Mouse (Mus musculus): Measurements from ENCODE around the gene Sez6l. TPM values are rescaled to one million over a fixed set of nuclear protein-coding genes. Genes with fewer than 3 reads are reported as not detected.
A peak's percentile ranks its signal among the peaks of the same experiment; 100 is the strongest.

Gene Sez6l
- total and polyA plus RNA-seq, 3 experiments, result 0.08 to 0.25 (median 0.09) TPM

- 51% methylated on average over 16 of the region's 16 CpGs for WGBS
- H3K4me1 ChIP-seq (ENCODE audit: control insufficient read depth, insufficient read depth, low read length), result no peaks in the 10 kb centered on the region
- H3K4me3 ChIP-seq, result no peak overlapping the region
- H3K79me2 ChIP-seq (replicated peaks; ENCODE audit: control insufficient read depth, insufficient read depth, low read length), result no peaks in the 10 kb centered on the region
- intact Hi-C loops (cut with DNase I), result no loop called here
- no peak overlapping the region for H3K9ac ChIP-seq (ENCODE audit: low read depth, low read length)
- no peaks in the 10 kb centered on the region; the same call in 1 of the 2 replicates for H3K27me3 ChIP-seq (ENCODE audit: control insufficient read depth, insufficient read depth, low read length)
- no peaks in the 10 kb centered on the region for H3K36me3 ChIP-seq (ENCODE audit: control insufficient read depth, insufficient read depth, low read length)
- H3K27ac ChIP-seq, result no peak overlapping the region
- DNase-seq, result no peak
- no peak for TF ChIP-seq CTCF (IDR thresholded peaks at IDR 0.05)
- TF ChIP-seq POLR2A (IDR thresholded peaks at IDR 0.05; ENCODE audit: insufficient read depth, low read depth, low read length), result no peak
- TF ChIP-seq EP300 (IDR thresholded peaks at IDR 0.05; ENCODE audit: insufficient read depth, low read depth, low read length), result no peak
Observed at GRCm38 (mm10) chr5:112533312-112534075, 43.5 kb downstream of the Sez6l start.

- Histone ChIP-seq H3K4me3 (no peak overlapping the region), H3K79me2 (replicated peaks; ENCODE audit: control insufficient read depth, insufficient read depth, low read length) (no peaks in the 10 kb centered on the region), H3K9ac (ENCODE audit: low read depth, low read length) (no peak overlapping the region), H3K27ac (no peak overlapping the region), H3K36me3 (ENCODE audit: control insufficient read depth, insufficient read depth, low read length) (no peaks in the 10 kb centered on the region), H3K27me3 (ENCODE audit: control insufficient read depth, insufficient read depth, low read length) (no peaks in the 10 kb centered on the region; the same call in 1 of the 2 replicates), H3K4me1 (ENCODE audit: control insufficient read depth, insufficient read depth, low read length) (no peaks in the 10 kb centered on the region)
- intact Hi-C loops (cut with DNase I), result no loop called here
- WGBS, result 45% methylated on average over 5 of the region's 5 CpGs
- DNase-seq, result no peak
- TF ChIP-seq POLR2A (IDR thresholded peaks at IDR 0.05; ENCODE audit: insufficient read depth, low read depth, low read length), result no peak
- TF ChIP-seq EP300 (IDR thresholded peaks at IDR 0.05; ENCODE audit: insufficient read depth, low read depth, low read length), result no peak
- no peak for TF ChIP-seq CTCF (IDR thresholded peaks at IDR 0.05)
Observed at GRCm38 (mm10) chr5:112532894-112533293, 44.1 kb downstream of the Sez6l start.

GRCm38 (mm10) chr5:112532210-112532609 lies 44.8 kb downstream of the Sez6l start:
- H3K27ac ChIP-seq, result no peak overlapping the region
- no peak for DNase-seq
- no peaks in the 10 kb centered on the region for H3K4me1 ChIP-seq (ENCODE audit: control insufficient read depth, insufficient read depth, low read length)
- no peaks in the 10 kb centered on the region for H3K36me3 ChIP-seq (ENCODE audit: control insufficient read depth, insufficient read depth, low read length)
- intact Hi-C loops (cut with DNase I), result no loop called here
- H3K9ac ChIP-seq (ENCODE audit: low read depth, low read length), result no peak overlapping the region
- peak; percentile 62 for TF ChIP-seq CTCF (IDR thresholded peaks at IDR 0.05)
- TF ChIP-seq POLR2A (IDR thresholded peaks at IDR 0.05; ENCODE audit: insufficient read depth, low read depth, low read length), result no peak
- TF ChIP-seq EP300 (IDR thresholded peaks at IDR 0.05; ENCODE audit: insufficient read depth, low read depth, low read length), result no peak
- H3K4me3 ChIP-seq, result no peak overlapping the region
- H3K79me2 ChIP-seq (replicated peaks; ENCODE audit: control insufficient read depth, insufficient read depth, low read length), result no peaks in the 10 kb centered on the region
- no peaks in the 10 kb centered on the region; the same call in 1 of the 2 replicates for H3K27me3 ChIP-seq (ENCODE audit: control insufficient read depth, insufficient read depth, low read length)
- WGBS, result 65% methylated on average over 8 of the region's 8 CpGs

- H3K9ac ChIP-seq (ENCODE audit: low read depth, low read length), result no peak overlapping the region
- H3K27ac ChIP-seq, result no peak overlapping the region
- no peak for TF ChIP-seq CTCF (IDR thresholded peaks at IDR 0.05)
- TF ChIP-seq EP300 (IDR thresholded peaks at IDR 0.05; ENCODE audit: insufficient read depth, low read depth, low read length), result no peak
- TF ChIP-seq POLR2A (IDR thresholded peaks at IDR 0.05; ENCODE audit: insufficient read depth, low read depth, low read length), result no peak
- H3K4me1 ChIP-seq (ENCODE audit: control insufficient read depth, insufficient read depth, low read length), result no peaks in the 10 kb centered on the region
- WGBS, result 71% methylated on average over 8 of the region's 8 CpGs
- H3K79me2 ChIP-seq (replicated peaks; ENCODE audit: control insufficient read depth, insufficient read depth, low read length), result no peaks in the 10 kb centered on the region
- intact Hi-C loops (cut with DNase I), result no loop called here
- H3K4me3 ChIP-seq, result no peak overlapping the region
- H3K27me3 ChIP-seq (ENCODE audit: control insufficient read depth, insufficient read depth, low read length), result no peaks in the 10 kb centered on the region; the same call in 1 of the 2 replicates
- no peaks in the 10 kb centered on the region for H3K36me3 ChIP-seq (ENCODE audit: control insufficient read depth, insufficient read depth, low read length)
- no peak for DNase-seq
Observed at GRCm38 (mm10) chr5:112531111-112531510, 45.9 kb downstream of the Sez6l start.

GRCm38 (mm10) chr5:112526936-112527335 lies 50.0 kb downstream of the Sez6l start:
- intact Hi-C loops (cut with DNase I), result no loop called here
- WGBS, result 70% methylated on average over 19 of the region's 19 CpGs
- no peaks in the 10 kb centered on the region for H3K4me1 ChIP-seq (ENCODE audit: control insufficient read depth, insufficient read depth, low read length)
- no peaks in the 10 kb centered on the region for H3K79me2 ChIP-seq (replicated peaks; ENCODE audit: control insufficient read depth, insufficient read depth, low read length)
- no peaks in the 10 kb centered on the region; the same call in 1 of the 2 replicates for H3K27me3 ChIP-seq (ENCODE audit: control insufficient read depth, insufficient read depth, low read length)
- no peaks in the 10 kb centered on the region for H3K36me3 ChIP-seq (ENCODE audit: control insufficient read depth, insufficient read depth, low read length)
- no peak for DNase-seq
- H3K9ac ChIP-seq (ENCODE audit: low read depth, low read length), result no peak overlapping the region
- TF ChIP-seq CTCF (IDR thresholded peaks at IDR 0.05) (no peak), EP300 (IDR thresholded peaks at IDR 0.05; ENCODE audit: insufficient read depth, low read depth, low read length) (no peak), POLR2A (IDR thresholded peaks at IDR 0.05; ENCODE audit: insufficient read depth, low read depth, low read length) (no peak)
- no peak overlapping the region for H3K27ac ChIP-seq
- no peak overlapping the region for H3K4me3 ChIP-seq

GRCm38 (mm10) chr5:112526435-112526834 lies 50.5 kb downstream of the Sez6l start:
- intact Hi-C loops (cut with DNase I), result no loop called here
- no peaks in the 10 kb centered on the region; the same call in 1 of the 2 replicates for H3K27me3 ChIP-seq (ENCODE audit: control insufficient read depth, insufficient read depth, low read length)

More at GRCm38 (mm10) chr5:112526435-112526834, 50.5 kb downstream of the Sez6l start:
- Histone ChIP-seq H3K79me2 (replicated peaks; ENCODE audit: control insufficient read depth, insufficient read depth, low read length) (no peaks in the 10 kb centered on the region), H3K4me1 (ENCODE audit: control insufficient read depth, insufficient read depth, low read length) (no peaks in the 10 kb centered on the region), H3K27ac (no peak overlapping the region), H3K36me3 (ENCODE audit: control insufficient read depth, insufficient read depth, low read length) (no peaks in the 10 kb centered on the region), H3K4me3 (no peak overlapping the region), H3K9ac (ENCODE audit: low read depth, low read length) (no peak overlapping the region)
- no peak for TF ChIP-seq EP300 (IDR thresholded peaks at IDR 0.05; ENCODE audit: insufficient read depth, low read depth, low read length)
- no peak for TF ChIP-seq CTCF (IDR thresholded peaks at IDR 0.05)
- TF ChIP-seq POLR2A (IDR thresholded peaks at IDR 0.05; ENCODE audit: insufficient read depth, low read depth, low read length), result no peak
- 53% methylated on average over 7 of the region's 7 CpGs for WGBS
- DNase-seq, result no peak
